Mouse (Mus musculus) MEL (cell line): ENCODE measurements around the gene Gyg. TPM values are rescaled to one million over a fixed set of nuclear protein-coding genes. Genes with fewer than 3 reads are reported as not detected.

Source experiments
- DNase-seq: peaks from one replicate; pipeline ENCODE4 v3.0.0; 2011; ENCODE audit warnings: low read depth, low spot score
- H3K27ac ChIP-seq: 2 replicates; pipeline ENCODE4 v1.5.1; 2012; ENCODE audit warnings: low read depth, mild to moderate bottlenecking, control low read depth, low read length, moderate library complexity; ENCODE audit not compliant: control insufficient read depth
- H3K27me3 ChIP-seq, 2 experiments: fragments of 150-350 bp in 1 of 2; sonication (generic) in 1 of 2; 2 replicates each; pipeline ENCODE4 v1.6.1; 2012; ENCODE audit warnings: low read length in 2 of 2, mild to moderate bottlenecking in 2 of 2, improper control_type of control experiment in 1 of 2, moderate library complexity in 1 of 2; ENCODE audit not compliant: insufficient read depth in 2 of 2, control insufficient read depth in 1 of 2
- H3K36me3 ChIP-seq, 2 experiments: 2 replicates each; pipeline ENCODE4 v1.6.1; 2012 to 2014; ENCODE audit warnings: low read length in 2 of 2, improper control_type of control experiment in 1 of 2, inconsistent platforms in 1 of 2, mild to moderate bottlenecking in 1 of 2; ENCODE audit not compliant: insufficient read depth in 2 of 2, control insufficient read depth in 1 of 2
- H3K4me1 ChIP-seq, 2 experiments: fragments of 150-350 bp in 1 of 2; sonication (generic) in 1 of 2; 2 replicates each; pipeline ENCODE4 v1.6.1; 2012; ENCODE audit warnings: low read length in 2 of 2, improper control_type of control experiment in 1 of 2, mild to moderate bottlenecking in 1 of 2; ENCODE audit not compliant: insufficient read depth in 2 of 2, control insufficient read depth in 1 of 2
- H3K4me3 ChIP-seq, 2 experiments: fragments of 150-350 bp in 1 of 2; sonication (generic) in 1 of 2; 2 replicates each; pipeline ENCODE4 v1.5.1; 2012; ENCODE audit warnings: low read depth in 2 of 2, low read length in 2 of 2, mild to moderate bottlenecking in 2 of 2, moderate library complexity in 2 of 2, control low read depth in 1 of 2, improper control_type of control experiment in 1 of 2; ENCODE audit not compliant: control insufficient read depth in 1 of 2, insufficient read depth in 1 of 2
- H3K79me2 ChIP-seq: 2 replicates; pipeline ENCODE4 v1.6.1; 2012; ENCODE audit warnings: mild to moderate bottlenecking, low read length, moderate library complexity; ENCODE audit not compliant: control insufficient read depth, poor library complexity, insufficient read depth
- H3K9ac ChIP-seq: 2 replicates; pipeline ENCODE4 v1.6.1; 2012; ENCODE audit warnings: low read depth, mild to moderate bottlenecking, control low read depth, low read length, moderate library complexity; ENCODE audit not compliant: control insufficient read depth, poor library complexity, severe bottlenecking
- H3K9me3 ChIP-seq: fragments of 150-350 bp; sonication (generic); replicated peaks from 2 replicates; pipeline ENCODE4 v1.6.1; 2012; ENCODE audit warnings: mild to moderate bottlenecking, low read length, improper control_type of control experiment, moderate library complexity; ENCODE audit not compliant: insufficient read depth
- CHD1 ChIP-seq: IDR thresholded peaks from 2 replicates; pipeline ENCODE4 v1.6.1; 2012; ENCODE audit warnings: low read depth, mild to moderate bottlenecking, inconsistent platforms, low read length, improper control_type of control experiment
- CHD2 ChIP-seq: IDR thresholded peaks from 2 replicates; pipeline ENCODE4 v1.6.1; 2011; ENCODE audit warnings: low read length, improper control_type of control experiment
- CTCF ChIP-seq, 3 experiments: IDR thresholded peaks in 2 of 3; conservative IDR thresholded peaks in 1 of 3; 2 replicates each; pipeline ENCODE4 v1.5.1; 2011 to 2012; ENCODE audit warnings: low read length in 3 of 3, low read depth in 2 of 3, mild to moderate bottlenecking in 2 of 3, improper control_type of control experiment in 1 of 3, inconsistent platforms in 1 of 3, mixed read lengths in 1 of 3, moderate library complexity in 1 of 3; ENCODE audit not compliant: control insufficient read depth in 1 of 3, insufficient read depth in 1 of 3, poor library complexity in 1 of 3, severe bottlenecking in 1 of 3
- ELF1 ChIP-seq: IDR thresholded peaks from 2 replicates; pipeline ENCODE4 v1.6.1; 2014; ENCODE audit warnings: low read depth, mild to moderate bottlenecking, inconsistent platforms, low read length, improper control_type of control experiment, moderate library complexity
- EP300 ChIP-seq, 2 experiments: IDR thresholded peaks; 2 replicates each; pipeline ENCODE4 v1.6.1; 2011; ENCODE audit warnings: improper control_type of control experiment in 2 of 2, low read length in 2 of 2, low read depth in 1 of 2, mild to moderate bottlenecking in 1 of 2
- ETS1 ChIP-seq: IDR thresholded peaks from 2 replicates; pipeline ENCODE4 v1.6.1; 2012; ENCODE audit warnings: low read depth, mild to moderate bottlenecking, inconsistent platforms, low read length, improper control_type of control experiment, moderate library complexity
- GABPA ChIP-seq: IDR thresholded peaks from 2 replicates; pipeline ENCODE4 v1.6.1; 2012; ENCODE audit warnings: low read depth, mild to moderate bottlenecking, inconsistent platforms, low read length, improper control_type of control experiment, moderate library complexity
- GATA1 ChIP-seq: IDR thresholded peaks from 2 replicates; pipeline ENCODE4 v1.6.1; 2011; ENCODE audit warnings: low read depth, low read length, improper control_type of control experiment
- HCFC1 ChIP-seq: IDR thresholded peaks from 2 replicates; pipeline ENCODE4 v1.6.1; 2012; ENCODE audit warnings: low read depth, mild to moderate bottlenecking, inconsistent platforms, low read length, improper control_type of control experiment, moderate library complexity
- KAT2A ChIP-seq: conservative IDR thresholded peaks from 2 replicates; pipeline ENCODE4 v1.6.1; 2012; ENCODE audit warnings: low read depth, low read length, improper control_type of control experiment, inconsistent platforms
- MAFK ChIP-seq: IDR thresholded peaks from 2 replicates; pipeline ENCODE4 v1.6.1; 2011; ENCODE audit warnings: low read depth, mild to moderate bottlenecking, low read length, improper control_type of control experiment, borderline replicate concordance
- MEF2A ChIP-seq: IDR thresholded peaks from 2 replicates; pipeline ENCODE4 v1.6.1; 2014; ENCODE audit warnings: low read depth, mild to moderate bottlenecking, inconsistent platforms, low read length, improper control_type of control experiment; ENCODE audit not compliant: poor library complexity, insufficient replicate concordance, severe bottlenecking; ENCODE audit errors: extremely low read depth
- MXI1 ChIP-seq: IDR thresholded peaks from 2 replicates; pipeline ENCODE4 v1.6.1; 2011; ENCODE audit warnings: mild to moderate bottlenecking, low read depth, low read length, improper control_type of control experiment
- MYB ChIP-seq: IDR thresholded peaks from 2 replicates; pipeline ENCODE4 v1.6.1; 2011; ENCODE audit warnings: mild to moderate bottlenecking, low read depth, low read length, improper control_type of control experiment
- MYC ChIP-seq: IDR thresholded peaks from 2 replicates; pipeline ENCODE4 v1.6.1; 2011; ENCODE audit warnings: low read depth, mild to moderate bottlenecking, low read length, improper control_type of control experiment, moderate library complexity
- NRF1 ChIP-seq: IDR thresholded peaks from 2 replicates; pipeline ENCODE4 v1.6.1; 2014; ENCODE audit warnings: low read depth, mild to moderate bottlenecking, inconsistent platforms, low read length, improper control_type of control experiment, moderate library complexity; ENCODE audit not compliant: poor library complexity, insufficient read depth, severe bottlenecking
- POLR2AphosphoS2 ChIP-seq: IDR thresholded peaks from 2 replicates; pipeline ENCODE4 v1.6.1; 2011; ENCODE audit warnings: low read length, improper control_type of control experiment
- POLR2AphosphoS5 ChIP-seq: IDR thresholded peaks from 2 replicates; pipeline ENCODE4 v1.6.1; 2012; ENCODE audit warnings: low read depth, borderline replicate concordance, mild to moderate bottlenecking, inconsistent platforms, low read length, moderate library complexity, mixed read lengths
- RCOR1 ChIP-seq: IDR thresholded peaks from 2 replicates; pipeline ENCODE4 v1.6.1; 2012; ENCODE audit warnings: low read depth, mild to moderate bottlenecking, inconsistent platforms, low read length, improper control_type of control experiment
- SIN3A ChIP-seq: IDR thresholded peaks from 2 replicates; pipeline ENCODE4 v1.6.1; 2012; ENCODE audit warnings: low read length, improper control_type of control experiment, inconsistent platforms
- TAL1 ChIP-seq: IDR thresholded peaks from 2 replicates; pipeline ENCODE4 v1.6.1; 2012; ENCODE audit warnings: mild to moderate bottlenecking, inconsistent platforms, low read length, moderate library complexity, mixed read lengths
- TBP ChIP-seq: IDR thresholded peaks from 2 replicates; pipeline ENCODE4 v1.8.0; 2011; ENCODE audit warnings: low read depth, low read length, improper control_type of control experiment
- TCF12 ChIP-seq: IDR thresholded peaks from 2 replicates; pipeline ENCODE4 v1.6.1; 2014; ENCODE audit warnings: low read depth, mild to moderate bottlenecking, inconsistent platforms, low read length, improper control_type of control experiment, moderate library complexity
- USF1 ChIP-seq: IDR thresholded peaks from 2 replicates; pipeline ENCODE4 v1.6.1; 2014; ENCODE audit warnings: low read depth, mild to moderate bottlenecking, inconsistent platforms, low read length, improper control_type of control experiment, moderate library complexity
- USF2 ChIP-seq, 2 experiments: IDR thresholded peaks; 2 replicates each; pipeline ENCODE4 v1.6.1; 2011 to 2012; ENCODE audit warnings: improper control_type of control experiment in 2 of 2, low read length in 2 of 2, borderline replicate concordance in 1 of 2, inconsistent platforms in 1 of 2, low read depth in 1 of 2, mild to moderate bottlenecking in 1 of 2; ENCODE audit not compliant: insufficient read depth in 1 of 2
- ZC3H11A ChIP-seq: IDR thresholded peaks from 2 replicates; pipeline ENCODE4 v1.6.1; 2012; ENCODE audit warnings: low read depth, mild to moderate bottlenecking, inconsistent platforms, low read length, improper control_type of control experiment
- ZKSCAN1 ChIP-seq: IDR thresholded peaks from 2 replicates; pipeline ENCODE4 v1.6.1; 2012; ENCODE audit warnings: low read depth, mild to moderate bottlenecking, inconsistent platforms, low read length, improper control_type of control experiment, moderate library complexity
- ZMIZ1 ChIP-seq: IDR thresholded peaks from 2 replicates; pipeline ENCODE4 v1.6.1; 2012; ENCODE audit warnings: low read depth, mild to moderate bottlenecking, inconsistent platforms, low read length, improper control_type of control experiment, moderate library complexity
- polyA plus RNA-seq, 2 experiments: library from polyadenylated mRNA; stranded (reverse) in 1 of 2; unstranded in 1 of 2; fragments of >175 nt in 1 of 2; fragments of >200 nt in 1 of 2; gene quantifications; 2 replicates each; pipeline versions ENCODE4 v1.2.1 to v1.2.4; 2012; ENCODE audit warnings: low replicate concordance in 2 of 2, low read depth in 1 of 2; ENCODE audit not compliant: insufficient read length in 2 of 2, insufficient read depth in 1 of 2, missing spikeins in 1 of 2
- total RNA-seq: library from RNA; depleted of rRNA; stranded (reverse); fragments of 300-350 nt; gene quantifications from 2 replicates; pipeline ENCODE4 v1.2.3, GENCODE M21; 2012

Gyg gene
- total and polyA plus RNA-seq, 3 experiments, result 23.8 to 207 (median 41.0) TPM

DNA sequence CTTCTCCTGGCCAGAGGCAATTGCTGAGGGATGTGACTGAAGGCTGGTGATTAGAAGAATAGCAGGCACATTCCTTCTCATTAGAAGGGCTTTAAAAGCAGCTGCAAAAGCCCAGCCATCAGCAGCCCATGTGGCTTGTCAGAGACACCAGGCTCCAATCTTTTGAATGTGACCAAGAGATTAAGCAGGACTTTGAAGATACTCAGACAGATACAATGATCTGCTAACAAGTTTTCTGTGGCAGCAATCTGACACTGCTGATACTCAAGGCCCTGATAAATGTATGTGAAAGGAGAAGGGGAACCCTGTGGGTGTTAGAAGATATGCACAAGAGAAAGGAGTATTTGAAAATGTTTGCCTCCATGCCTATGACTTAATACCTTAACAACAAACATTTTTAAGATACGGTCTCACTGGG is 9.4 kb downstream of the Gyg start (continued):
- TF ChIP-seq KAT2A (no peak), USF2 (IDR thresholded peaks at IDR 0.05; ENCODE audit: borderline replicate concordance in 1 of 2, insufficient read depth in 1 of 2, low read depth in 1 of 2, low read length in 2 of 2) (no peak), RCOR1 (peak; percentile 57; the same call in 1 of the 2 replicates), ETS1 (0 out of 2 replicates have a peak, but pooled peaks have one; percentile 28)

DNA sequence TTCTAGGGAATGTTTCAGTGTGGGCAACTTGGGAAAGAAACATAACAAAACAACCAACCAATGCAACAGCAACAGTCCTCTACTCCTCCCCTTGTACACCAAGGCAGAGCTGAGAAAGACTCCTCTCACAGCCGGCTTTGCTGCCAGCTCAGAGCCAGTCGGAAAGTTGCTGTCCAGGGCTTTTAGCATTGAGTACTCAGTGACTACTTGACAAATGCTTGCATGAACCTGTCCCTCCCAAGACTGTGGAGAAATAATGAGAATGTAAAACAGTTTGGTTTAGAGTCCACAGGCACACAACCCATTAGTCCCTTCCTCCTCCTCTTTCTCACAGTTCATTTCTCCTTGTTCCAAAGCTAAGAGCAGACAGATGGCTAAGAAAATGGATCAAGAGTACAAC is 10.7 kb downstream of the Gyg start:
- no peak for DNase-seq
- Histone ChIP-seq H3K36me3 (peaks cover 5 to 6% of the 10 kb centered on the region in 2 experiments; a peak in 3 of 4 replicates), H3K27me3 (no peaks in the 10 kb centered on the region), H3K4me3 (no peak overlapping the region), H3K4me1 (peaks cover 0 to 8% of the 10 kb centered on the region in 2 experiments; a peak in 2 of 4 replicates), H3K9ac (no peak overlapping the region), H3K79me2 (no peaks in the 10 kb centered on the region), H3K9me3 (no peaks in the 10 kb centered on the region), H3K27ac (no peak overlapping the region)
- TF ChIP-seq CTCF (IDR thresholded peaks at IDR 0.05 in 2 of 3, conservative IDR thresholded peaks at IDR 0.05 in 1 of 3; ENCODE audit: control insufficient read depth in 1 of 3, insufficient read depth in 1 of 3, low read depth in 2 of 3, low read length in 3 of 3, poor library complexity in 1 of 3, severe bottlenecking in 1 of 3), result no peak
- no peak for TF ChIP-seq POLR2AphosphoS2
- TF ChIP-seq MYB, result no peak
- TF ChIP-seq SIN3A, result no peak
- TF ChIP-seq CHD1, result no peak
- no peak for TF ChIP-seq USF2 (IDR thresholded peaks at IDR 0.05; ENCODE audit: borderline replicate concordance in 1 of 2, insufficient read depth in 1 of 2, low read depth in 1 of 2, low read length in 2 of 2)
- TF ChIP-seq POLR2AphosphoS5, result no peak
- TF ChIP-seq EP300 (IDR thresholded peaks at IDR 0.05; ENCODE audit: low read depth in 1 of 2, low read length in 2 of 2), result no peak
- TF ChIP-seq GABPA, result no peak
- TF ChIP-seq TBP, result no peak
- no peak for TF ChIP-seq MYC
- no peak for TF ChIP-seq MXI1
- no peak for TF ChIP-seq RCOR1
- TF ChIP-seq MEF2A, result no peak
- no peak for TF ChIP-seq TAL1
- no peak for TF ChIP-seq TCF12
- TF ChIP-seq USF1, result no peak
- TF ChIP-seq KAT2A, result no peak

DNA sequence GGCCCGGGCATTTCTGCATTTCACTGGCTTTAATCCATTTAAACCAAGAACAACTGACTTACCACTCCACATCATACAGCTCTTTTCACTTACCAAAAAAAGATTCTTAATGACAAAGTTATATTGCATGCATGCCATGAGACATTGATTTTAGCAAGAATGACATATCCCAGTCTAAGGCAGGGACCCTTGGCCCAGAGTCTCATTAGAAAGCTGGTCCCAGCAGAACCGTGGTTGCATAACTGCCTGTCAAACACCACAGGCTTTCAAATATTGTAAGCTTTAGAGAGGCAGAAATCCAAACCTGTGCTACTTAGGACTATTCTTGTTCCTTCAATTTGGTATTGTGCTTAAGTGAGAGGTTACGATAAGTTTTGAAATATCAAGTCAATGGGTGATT is 11.4 kb downstream of the Gyg start:
- Histone ChIP-seq H3K4me3 (no peak overlapping the region), H3K36me3 (peaks cover 5% of the 10 kb centered on the region in 2 experiments; a peak in 3 of 4 replicates), H3K79me2 (no peaks in the 10 kb centered on the region), H3K9ac (no peak overlapping the region), H3K27ac (no peak overlapping the region), H3K27me3 (no peaks in the 10 kb centered on the region), H3K9me3 (no peaks in the 10 kb centered on the region), H3K4me1 (peaks cover 0 to 8% of the 10 kb centered on the region in 2 experiments; a peak in 2 of 4 replicates)
- TF ChIP-seq ZMIZ1 (no peak), KAT2A (no peak), TAL1 (no peak), ZKSCAN1 (no peak), MAFK (no peak), USF2 (IDR thresholded peaks at IDR 0.05; ENCODE audit: borderline replicate concordance in 1 of 2, insufficient read depth in 1 of 2, low read depth in 1 of 2, low read length in 2 of 2) (no peak), USF1 (no peak), HCFC1 (no peak), CHD2 (no peak), EP300 (IDR thresholded peaks at IDR 0.05; ENCODE audit: low read depth in 1 of 2, low read length in 2 of 2) (no peak), CTCF (IDR thresholded peaks at IDR 0.05 in 2 of 3, conservative IDR thresholded peaks at IDR 0.05 in 1 of 3; ENCODE audit: control insufficient read depth in 1 of 3, insufficient read depth in 1 of 3, low read depth in 2 of 3, low read length in 3 of 3, poor library complexity in 1 of 3, severe bottlenecking in 1 of 3) (no peak), ELF1 (no peak), RCOR1 (no peak), ETS1 (no peak), ZC3H11A (no peak), GATA1 (no peak), NRF1 (no peak)
- no peak for DNase-seq
